Mouse (Mus musculus) liver, embryonic 14.5 days (tissue): ENCODE measurements around the gene Ddx31.

Source experiments
- CTCF ChIP-seq: IDR thresholded peaks from 2 replicates; pipeline ENCODE4 v1.5.1; 2016; ENCODE audit warnings: antibody characterized with exemption, low read depth, control low read depth
- EP300 ChIP-seq: IDR thresholded peaks from 2 replicates; pipeline ENCODE4 v1.6.1; 2016; ENCODE audit warnings: antibody characterized with exemption, low read depth

DNA sequence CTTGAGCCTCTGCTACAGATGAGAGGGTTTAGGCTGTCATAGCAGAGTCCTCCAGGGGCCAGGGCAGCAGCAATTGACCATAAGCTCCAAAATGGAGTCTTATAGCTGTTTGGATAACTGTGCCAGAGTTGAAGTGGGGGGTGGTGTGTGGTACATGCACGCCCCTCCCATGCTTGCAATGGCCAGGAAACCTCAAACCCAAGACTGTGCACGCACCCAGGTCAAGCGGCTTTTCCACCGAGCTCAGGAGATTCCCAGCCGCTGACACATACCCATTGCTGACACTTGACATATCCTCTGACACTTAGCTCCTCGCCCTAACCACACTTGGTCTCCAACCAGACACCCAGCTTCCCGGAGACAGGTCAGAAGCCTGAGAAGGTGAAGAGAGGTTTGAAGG lies 98.8 kb downstream of the Ddx31 start:
- TF ChIP-seq CTCF = no peak
- no peak for TF ChIP-seq EP300
